Comparison of ENCODE assay signal across 7 mouse cellular contexts in the genomic region with DNA sequence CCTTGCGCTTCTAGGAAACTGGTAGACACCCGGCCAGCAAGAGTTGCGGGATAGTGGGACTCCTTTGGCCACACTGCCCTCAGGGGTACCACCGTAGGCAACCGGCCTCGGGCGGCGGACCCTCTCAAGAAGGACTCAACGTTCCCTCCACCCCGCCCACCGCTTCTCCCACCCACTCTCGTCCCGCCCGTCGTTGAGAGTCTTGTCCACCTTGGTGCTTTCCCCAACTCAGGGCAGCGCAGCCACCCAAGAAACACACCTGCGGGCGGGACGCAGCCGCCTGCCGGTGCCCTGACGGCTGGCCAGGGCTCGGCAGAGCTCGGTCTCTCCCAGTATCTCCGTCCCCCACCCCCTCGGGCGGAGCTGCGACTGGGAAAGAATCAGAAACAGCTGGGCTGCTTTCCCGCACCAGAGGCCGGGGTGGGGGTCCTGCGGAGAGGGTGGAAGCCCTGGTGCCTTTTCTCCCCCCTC. TPM values are rescaled to one million over a fixed set of nuclear protein-coding genes. Genes with fewer than 3 reads are reported as not detected.
A peak's percentile ranks its signal among the peaks of the same experiment; 100 is the strongest.
DNase-seq lines count a peak whose midpoint lies in the region; ATAC-seq lines count a peak whose summit lies in the region.

No protein-coding gene starts in this region.

- peaks cover 63% of the 10 kb centered on the region for H3K27me3 ChIP-seq in heart, embryonic 13.5 days (replicated peaks)
- H3K27me3 ChIP-seq in limb, embryonic 11.5 days (ENCODE audit: control insufficient read depth, insufficient read depth, low read length): peaks cover 39% of the 10 kb centered on the region

- H3K36me3 ChIP-seq in heart, embryonic 13.5 days: no peaks in the 10 kb centered on the region; the same call in 1 of the 2 replicates
- H3K36me3 ChIP-seq in limb, embryonic 11.5 days (ENCODE audit: control insufficient read depth, insufficient read depth, low read length): no peaks in the 10 kb centered on the region; the same call in 1 of the 2 replicates

- H3K4me2 ChIP-seq in heart, embryonic 13.5 days: peak overlapping the region; percentile 87
- H3K4me2 ChIP-seq in limb, embryonic 11.5 days (ENCODE audit: low read depth, severe bottlenecking): peak overlapping the region; percentile 61

- peak; percentile 47 for DNase-seq in thymus, postnatal 4 days
- no peak for DNase-seq in thymus, adult 18-20 months
- peak; percentile 77 for DNase-seq in limb, embryonic 11.5 days (ENCODE audit: low spot score)
- peak; percentile 16 for DNase-seq in naive thymus-derived CD4-positive, alpha-beta T cell, adult 2 months (ENCODE audit: low read depth)
- DNase-seq in layer of hippocampus, adult 18-20 months (ENCODE audit: low spot score in 2 of 2): no peak
- no peak for DNase-seq in layer of hippocampus, adult 9-10 months (ENCODE audit: low spot score)

- H3K4me3 ChIP-seq in heart, embryonic 13.5 days: peak overlapping the region; percentile 64
- H3K4me3 ChIP-seq in limb, embryonic 11.5 days (ENCODE audit: low read depth, low read length): peak overlapping the region; percentile 41

- no peaks in the 10 kb centered on the region for H3K9me3 ChIP-seq in heart, embryonic 13.5 days
- H3K9me3 ChIP-seq in limb, embryonic 11.5 days (ENCODE audit: control insufficient read depth, low read length): no peaks in the 10 kb centered on the region

- peak overlapping the region; percentile 78 for H3K9ac ChIP-seq in heart, embryonic 13.5 days
- no peak overlapping the region for H3K9ac ChIP-seq in limb, embryonic 11.5 days (ENCODE audit: low read length)

- ATAC-seq in heart, embryonic 13.5 days (ENCODE audit: extremely low read depth, insufficient number of reproducible peaks, low FRiP score, low TSS enrichment): no peak
- peak; percentile 40; the same call in 1 of the 2 replicates for ATAC-seq in limb, embryonic 11.5 days (ENCODE audit: insufficient number of reproducible peaks, low FRiP score, low TSS enrichment, low read depth)

- no peak overlapping the region for H3K27ac ChIP-seq in heart, embryonic 13.5 days (replicated peaks)
- H3K27ac ChIP-seq in limb, embryonic 11.5 days (replicated peaks; ENCODE audit: low read depth, low read length): no peak overlapping the region

- peaks cover 59% of the 10 kb centered on the region for H3K4me1 ChIP-seq in heart, embryonic 13.5 days
- H3K4me1 ChIP-seq in limb, embryonic 11.5 days (ENCODE audit: control insufficient read depth, insufficient read depth, low read length): peaks cover 34% of the 10 kb centered on the region

- 2% methylated on average over 31 of the region's 31 CpGs for WGBS in heart, embryonic 13.5 days
- under 1% methylated on average over 31 of the region's 31 CpGs for WGBS in limb, embryonic 11.5 days

RNA-seq across cellular contexts. Expression of gene Wnt2b, which starts 0.5 kb away (rescaled TPM):
- 1.1 and 1.8 TPM in 2 replicates for polyA plus RNA-seq in heart, embryonic 13.5 days (2015; fragmentation: Nextera tagmentation; extraction: Ambion mirVana)
- polyA plus RNA-seq in limb, embryonic 11.5 days (2014; fragmentation: Nextera tagmentation; extraction: Ambion mirVana): 0.43 and 0.72 TPM in 2 replicates
- total RNA-seq in layer of hippocampus, adult 18-20 months (2021): under 1 TPM; 0.28 to 0.40 TPM

Comparison
In these comparisons a context has a peak if more than half of its experiments do, and no peak if none do; other contexts are left out.
1. DNase-seq: peak in thymus, postnatal 4 days (single experiment), limb, embryonic 11.5 days (single experiment) and naive thymus-derived CD4-positive, alpha-beta T cell, adult 2 months (single experiment); none in thymus, adult 18-20 months (0 of 2), layer of hippocampus, adult 18-20 months (0 of 2) and layer of hippocampus, adult 9-10 months (single experiment).